Mouse (Mus musculus) kidney, adult 11 months (tissue): ENCODE data around the gene Acsbg2.
"Not testable (repeated sequence)": the region's sequence is repeated elsewhere in the genome, so short reads cannot be mapped to it uniquely, and the experiment has no call there.

Source experiments
- DNase-seq: peaks from one replicate; pipeline ENCODE4 v3.0.0; 2022

Acsbg2 gene

GRCm38 (mm10) chr17:56874237-56874636 is at the start of gene Acsbg2:
Gene Acsbg2 (minus strand): TSS chr17:56874447.
- no peak for DNase-seq

GRCm38 (mm10) chr17:56919725-56920124 is 45.5 kb upstream of the Acsbg2 start:
- DNase-seq = no peak

- DNase-seq = no peak
Observed at GRCm38 (mm10) chr17:56917166-56917565, 42.9 kb upstream of the Acsbg2 start.

- no peak for DNase-seq
Observed at GRCm38 (mm10) chr17:56913444-56913843, 39.2 kb upstream of the Acsbg2 start.

GRCm38 (mm10) chr17:56913023-56913422 is 38.8 kb upstream of the Acsbg2 start:
- DNase-seq = no peak

GRCm38 (mm10) chr17:56909764-56910163 is 35.5 kb upstream of the Acsbg2 start:
- not testable (repeated sequence) for DNase-seq

GRCm38 (mm10) chr17:56907887-56908286 is 33.6 kb upstream of the Acsbg2 start:
- peak; percentile 11 for DNase-seq

GRCm38 (mm10) chr17:56907096-56907495 is 32.8 kb upstream of the Acsbg2 start:
- peak; percentile 79 for DNase-seq

- no peak for DNase-seq
Observed at GRCm38 (mm10) chr17:56906166-56906565, 31.9 kb upstream of the Acsbg2 start.

- peak; percentile 35 for DNase-seq
Observed at GRCm38 (mm10) chr17:56902698-56903097, 28.5 kb upstream of the Acsbg2 start.

GRCm38 (mm10) chr17:56897630-56898195 is 23.5 kb upstream of the Acsbg2 start:
- DNase-seq = peak; percentile 67

GRCm38 (mm10) chr17:56896513-56897129 is 22.4 kb upstream of the Acsbg2 start:
- DNase-seq = no peak

- peak; percentile 26 for DNase-seq
Observed at GRCm38 (mm10) chr17:56895368-56895918, 21.2 kb upstream of the Acsbg2 start.

- no peak for DNase-seq
Observed at GRCm38 (mm10) chr17:56890018-56890417, 15.8 kb upstream of the Acsbg2 start.

- no peak for DNase-seq
Observed at GRCm38 (mm10) chr17:56888050-56888449, 13.8 kb upstream of the Acsbg2 start.

GRCm38 (mm10) chr17:56884809-56885208 is 10.6 kb upstream of the Acsbg2 start:
- no peak for DNase-seq

GRCm38 (mm10) chr17:56884331-56884730 is 10.1 kb upstream of the Acsbg2 start:
- DNase-seq = no peak

- no peak for DNase-seq
Observed at GRCm38 (mm10) chr17:56883612-56884011, 9.4 kb upstream of the Acsbg2 start.

GRCm38 (mm10) chr17:56877426-56877825 is 3.2 kb upstream of the Acsbg2 start:
- DNase-seq = no peak

GRCm38 (mm10) chr17:56876981-56877380 is 2.7 kb upstream of the Acsbg2 start:
- no peak for DNase-seq

- no peak for DNase-seq
Observed at GRCm38 (mm10) chr17:56876465-56876864, 2.2 kb upstream of the Acsbg2 start.

- no peak for DNase-seq
Observed at GRCm38 (mm10) chr17:56874936-56875651, 847 bp upstream of the Acsbg2 start, which contains the start of gene 1700061G19Rik. Gene 1700061G19Rik (plus strand): TSS chr17:56875477.

- no peak for DNase-seq
Observed at GRCm38 (mm10) chr17:56872512-56872911, 1.7 kb downstream of the Acsbg2 start.

- DNase-seq = no peak
Observed at GRCm38 (mm10) chr17:56871767-56872166, 2.5 kb downstream of the Acsbg2 start.
